Mouse (Mus musculus) neural tube, embryonic 13.5 days (tissue): ENCODE results near the gene Fancc. TPM values are rescaled to one million over a fixed set of nuclear protein-coding genes. Genes with fewer than 3 reads are reported as not detected.

Source experiments
- ATAC-seq: fragments of 200-750 bp; cut with Nextera tagmentation; 2 replicates; pipeline ENCODE4 v1.8.0; 2017; ENCODE audit warnings: low read depth, mild to moderate bottlenecking, moderate TSS enrichment, moderate library complexity
- H3K27ac ChIP-seq: fragments of 300-500 bp; sonication (generic); replicated peaks from 2 replicates; pipeline ENCODE4 v1.5.1; 2015; ENCODE audit warnings: moderate library complexity, mild to moderate bottlenecking, inconsistent platforms
- H3K27me3 ChIP-seq: fragments of 300-500 bp; sonication (generic); 2 replicates; pipeline ENCODE4 v1.6.1; 2015; ENCODE audit warnings: mild to moderate bottlenecking, inconsistent platforms
- H3K36me3 ChIP-seq: fragments of 300-500 bp; sonication (generic); 2 replicates; pipeline ENCODE4 v1.6.1; 2015; ENCODE audit warnings: mild to moderate bottlenecking, inconsistent platforms
- H3K4me1 ChIP-seq: fragments of 300-500 bp; sonication (generic); replicated peaks from 2 replicates; pipeline ENCODE4 v1.6.1; 2015; ENCODE audit warnings: inconsistent platforms
- H3K4me2 ChIP-seq: fragments of 300-500 bp; sonication (generic); 2 replicates; pipeline ENCODE4 v1.6.1; 2015; ENCODE audit warnings: inconsistent platforms, mild to moderate bottlenecking, moderate library complexity
- H3K4me3 ChIP-seq: fragments of 300-500 bp; sonication (generic); 2 replicates; pipeline ENCODE4 v1.5.1; 2015; ENCODE audit warnings: mild to moderate bottlenecking, inconsistent platforms
- H3K9ac ChIP-seq: fragments of 300-500 bp; sonication (generic); 2 replicates; pipeline ENCODE4 v1.6.1; 2015; ENCODE audit warnings: moderate library complexity, mild to moderate bottlenecking, inconsistent platforms
- H3K9me3 ChIP-seq: fragments of 300-500 bp; sonication (generic); 2 replicates; pipeline ENCODE4 v1.6.1; 2016; ENCODE audit warnings: inconsistent platforms
- WGBS: fragments of 180-500 bp; shearing (Covaris S2); methylation state at CpG from one replicate; pipeline ENCODE4 v1.1.7; 2015; 5-methylcytosine and 5-hydroxymethylcytosine counted together
- polyA plus RNA-seq: library from polyadenylated mRNA; unstranded; fragments of >200 nt; fragmentation: Nextera tagmentation; extraction: Ambion mirVana; gene quantifications from 2 replicates; pipeline ENCODE4 v1.2.1, GENCODE M21; 2015

Fancc gene
- polyA plus RNA-seq, 1 experiment from 2014 or later: 15.3 TPM

DNA sequence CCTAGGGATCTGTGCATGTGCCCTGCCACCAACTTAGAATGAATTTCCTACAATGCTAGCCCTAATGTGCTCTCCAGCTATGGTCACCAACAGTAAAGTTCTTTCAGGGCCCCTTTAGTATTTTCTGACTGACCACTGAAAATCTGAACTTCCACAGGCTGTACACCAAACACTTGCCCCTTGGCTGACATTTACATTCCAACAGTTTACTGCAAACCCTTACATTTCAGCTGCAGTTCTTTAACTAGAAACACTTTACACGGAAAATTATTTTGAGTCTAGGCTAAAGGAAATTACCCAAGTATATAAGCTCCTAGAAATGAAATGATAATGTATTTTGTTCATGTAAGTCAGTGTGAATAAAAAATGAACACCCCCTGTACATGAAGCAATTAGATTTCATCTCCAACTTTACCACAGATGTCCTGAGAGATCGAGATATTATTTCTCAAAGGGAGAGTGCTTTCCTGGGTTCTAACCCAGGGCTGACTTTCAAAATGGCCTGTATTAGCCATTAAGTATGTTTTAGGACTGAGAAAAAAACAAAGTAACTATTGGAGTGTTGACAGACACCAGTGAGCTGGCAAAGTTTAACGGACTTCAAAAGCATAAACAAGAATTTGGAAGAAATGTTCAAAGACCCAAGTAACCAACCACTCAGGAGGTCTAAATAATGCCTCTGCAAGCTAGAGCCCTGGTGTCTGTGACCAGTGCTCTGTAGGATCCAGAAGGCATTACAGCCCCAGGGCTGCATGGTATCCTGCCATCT, 32.7 kb upstream of the Fancc start:
- H3K27me3 ChIP-seq: no peaks in the 10 kb centered on the region
- H3K4me1 ChIP-seq: peaks cover 70% of the 10 kb centered on the region
- peaks cover 90% of the 10 kb centered on the region for H3K36me3 ChIP-seq
- 45% methylated on average over 3 of the region's 3 CpGs for WGBS
- ATAC-seq: no peak
- no peak overlapping the region for H3K4me2 ChIP-seq
- H3K9me3 ChIP-seq: no peaks in the 10 kb centered on the region
- no peak overlapping the region for H3K4me3 ChIP-seq
- H3K9ac ChIP-seq: no peak overlapping the region
- H3K27ac ChIP-seq: peak overlapping the region; percentile 54

DNA sequence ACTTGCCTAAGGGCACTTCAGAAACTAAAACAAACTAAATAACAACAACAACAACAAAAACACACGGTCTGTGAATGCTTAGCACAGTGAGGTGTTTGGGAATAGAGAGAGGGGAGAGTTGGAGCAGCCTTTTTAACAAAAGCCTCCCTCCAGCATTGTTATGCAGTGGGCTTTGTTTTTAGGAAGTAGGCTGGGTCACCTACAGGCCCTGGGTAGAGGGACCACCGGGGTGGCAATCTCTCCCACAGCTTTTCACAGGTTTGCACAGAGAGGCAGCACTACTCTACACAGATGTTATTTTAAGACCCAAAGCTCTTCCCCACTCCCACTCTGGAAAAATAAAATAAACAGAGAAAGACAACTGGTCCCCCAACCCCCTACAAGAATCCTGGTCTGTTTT, 31.8 kb upstream of the Fancc start:
- WGBS: 2% methylated on average over 2 of the region's 2 CpGs
- Histone ChIP-seq H3K27me3 (no peaks in the 10 kb centered on the region), H3K9ac (peak overlapping the region; percentile 12; the same call in 1 of the 2 replicates), H3K9me3 (no peaks in the 10 kb centered on the region), H3K4me2 (no peak overlapping the region), H3K4me1 (peaks cover 79% of the 10 kb centered on the region), H3K27ac (peak overlapping the region; percentile 64), H3K36me3 (peaks cover 90% of the 10 kb centered on the region), H3K4me3 (no peak overlapping the region)
- ATAC-seq: no peak

DNA sequence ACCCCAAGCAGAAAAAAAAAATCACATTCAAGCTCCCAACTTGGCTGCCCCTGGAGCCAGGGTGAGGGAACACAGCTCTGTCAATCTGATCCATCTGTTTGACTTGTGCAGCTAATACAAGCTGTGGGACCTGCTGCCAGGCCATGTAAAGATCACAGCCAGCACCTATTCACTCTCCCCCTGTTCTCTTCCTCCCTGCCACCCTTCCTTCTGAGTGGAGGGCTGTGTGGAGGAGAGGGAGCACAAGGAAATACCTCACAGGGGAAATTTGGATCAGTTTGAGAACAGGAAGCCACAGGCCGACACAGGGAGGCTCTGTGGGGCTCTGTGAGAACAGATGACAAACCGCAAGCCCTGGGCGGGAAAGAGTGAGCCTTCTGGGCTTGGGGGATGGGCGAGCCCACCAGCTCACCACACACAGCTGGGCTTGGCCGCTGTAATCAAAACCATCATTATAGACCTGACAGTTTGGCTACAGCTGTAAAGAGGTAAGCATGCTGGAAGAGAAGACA, 31.1 kb upstream of the Fancc start:
- H3K4me2 ChIP-seq: 0 out of 2 replicates have a peak overlapping the region, but pooled peaks have one; percentile 16
- peak overlapping the region; percentile 64 for H3K27ac ChIP-seq
- peaks cover 89% of the 10 kb centered on the region for H3K36me3 ChIP-seq

DNA sequence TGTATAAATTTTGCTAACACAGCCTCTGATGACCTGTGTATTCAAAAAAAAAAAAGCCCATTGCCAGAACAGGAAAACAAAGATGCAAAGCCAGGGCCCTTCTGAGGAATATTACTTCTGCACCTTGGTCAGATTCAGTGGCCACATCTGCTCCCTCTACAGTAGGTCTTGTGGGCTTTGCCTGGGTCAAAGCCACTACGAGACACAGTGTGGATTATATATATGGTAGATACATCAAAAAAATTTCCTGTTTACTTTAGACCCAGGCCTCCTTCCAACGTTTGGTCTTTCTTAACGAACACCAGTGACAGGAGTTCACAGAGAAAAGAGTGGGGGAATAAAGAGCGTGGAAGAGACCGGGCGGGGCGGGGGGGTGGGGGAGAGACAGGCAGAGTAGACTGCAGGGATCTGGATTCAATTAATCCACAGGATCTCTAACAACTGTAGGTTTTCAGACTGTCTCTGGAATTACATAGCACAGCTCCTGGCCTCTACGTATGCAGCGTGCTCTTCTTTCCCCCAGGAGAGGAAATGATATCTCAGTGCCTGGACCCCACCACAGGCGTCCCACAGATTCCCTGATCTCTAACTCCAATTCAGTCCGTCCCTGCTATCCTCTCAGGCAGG, 28.6 kb upstream of the Fancc start:
- peak overlapping the region; percentile 67 for H3K27ac ChIP-seq

More for the DNA sequence above, 31.1 kb upstream of the Fancc start:
- H3K9me3 ChIP-seq: no peaks in the 10 kb centered on the region
- WGBS: 2% methylated on average over 5 of the region's 5 CpGs
- peak overlapping the region; percentile 50 for H3K9ac ChIP-seq
- H3K4me1 ChIP-seq: peaks cover 85% of the 10 kb centered on the region
- ATAC-seq: peak; percentile 48
- no peaks in the 10 kb centered on the region for H3K27me3 ChIP-seq
- no peak overlapping the region for H3K4me3 ChIP-seq

DNA sequence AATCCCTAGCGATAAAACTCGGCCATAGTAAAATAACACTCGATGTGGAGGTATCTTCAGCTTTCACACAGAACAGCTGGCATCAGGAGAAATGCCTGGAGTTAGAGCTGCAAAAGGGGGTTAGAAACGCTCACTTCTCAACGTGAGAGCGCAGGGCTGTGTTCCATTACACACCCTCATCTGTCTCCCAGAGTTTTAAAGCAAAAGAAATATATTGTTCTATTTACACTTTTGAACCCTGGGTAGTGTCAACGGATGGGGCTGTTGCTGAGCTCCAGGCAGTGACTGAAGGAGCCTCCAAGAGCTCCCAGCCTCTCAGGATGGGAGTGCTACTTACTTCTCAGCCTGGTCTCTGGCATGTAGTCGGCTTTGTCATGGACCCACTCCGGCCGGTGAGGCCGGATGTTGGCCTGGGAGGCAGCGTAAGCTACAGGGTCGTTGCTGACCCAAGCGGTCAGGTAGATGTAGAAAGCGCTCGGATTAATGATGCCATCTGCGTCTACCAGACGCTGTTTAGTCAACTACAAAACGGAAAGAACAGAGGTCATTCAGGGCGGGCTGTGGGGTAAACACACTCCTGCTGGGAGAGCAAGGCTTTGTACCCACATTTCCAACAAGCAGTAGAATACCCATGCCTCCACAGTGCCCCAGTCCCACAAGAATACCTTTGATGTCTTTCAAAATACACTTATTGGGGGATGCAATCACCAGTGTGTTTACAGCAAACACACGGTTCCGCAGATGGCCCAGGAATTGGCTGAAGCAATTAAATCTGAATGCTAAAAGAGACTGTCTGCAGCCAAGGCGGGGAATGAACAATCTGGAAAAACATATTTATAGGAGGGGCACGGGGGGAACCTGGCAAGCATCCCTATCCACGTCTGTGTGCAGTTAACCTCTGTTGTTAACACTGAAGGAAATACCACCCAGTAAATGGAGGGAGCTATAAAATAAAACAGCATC, 27.8 kb upstream of the Fancc start:
- H3K4me3 ChIP-seq: no peak overlapping the region
- no peak overlapping the region for H3K4me2 ChIP-seq
- peak overlapping the region; percentile 38; the same call in 1 of the 2 replicates for H3K9ac ChIP-seq
- H3K27me3 ChIP-seq: no peaks in the 10 kb centered on the region
- H3K4me1 ChIP-seq: peaks cover 67% of the 10 kb centered on the region
- peaks cover 85% of the 10 kb centered on the region for H3K36me3 ChIP-seq
- ATAC-seq: peak; percentile 36; the same call in 1 of the 2 replicates
- H3K27ac ChIP-seq: peak overlapping the region; percentile 67
- WGBS: 32% methylated on average over 25 of the region's 25 CpGs
- H3K9me3 ChIP-seq: no peaks in the 10 kb centered on the region

More for the DNA sequence above, 28.6 kb upstream of the Fancc start:
- H3K4me1 ChIP-seq: peaks cover 75% of the 10 kb centered on the region
- 22% methylated on average over 11 of the region's 11 CpGs for WGBS
- H3K36me3 ChIP-seq: peaks cover 85% of the 10 kb centered on the region
- H3K9me3 ChIP-seq: no peaks in the 10 kb centered on the region
- H3K4me3 ChIP-seq: no peak overlapping the region
- no peaks in the 10 kb centered on the region for H3K27me3 ChIP-seq
- no peak overlapping the region for H3K4me2 ChIP-seq
- peak overlapping the region; percentile 2 for H3K9ac ChIP-seq
- ATAC-seq: no peak

DNA sequence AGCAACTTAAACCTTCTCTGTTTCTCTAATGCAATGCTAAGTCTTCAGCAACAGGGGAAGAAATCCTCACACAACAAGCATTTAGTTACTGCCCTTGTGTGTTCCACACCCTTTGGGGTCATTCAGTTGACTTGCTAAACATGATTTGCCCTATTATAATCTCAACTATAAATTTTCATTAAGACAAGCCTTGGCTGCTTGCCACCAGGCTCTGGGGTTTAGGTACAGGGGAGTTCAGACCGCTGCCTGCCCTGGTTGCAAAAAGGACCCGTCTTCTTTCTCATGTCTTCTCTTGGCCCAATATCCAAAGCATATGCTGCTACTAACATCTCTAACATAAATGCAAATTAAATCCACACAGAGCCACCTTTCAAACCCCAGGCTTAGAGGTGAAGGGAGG, 27.0 kb upstream of the Fancc start:
- WGBS: 13% methylated on average over 2 of the region's 2 CpGs
- peaks cover 85% of the 10 kb centered on the region for H3K36me3 ChIP-seq

DNA sequence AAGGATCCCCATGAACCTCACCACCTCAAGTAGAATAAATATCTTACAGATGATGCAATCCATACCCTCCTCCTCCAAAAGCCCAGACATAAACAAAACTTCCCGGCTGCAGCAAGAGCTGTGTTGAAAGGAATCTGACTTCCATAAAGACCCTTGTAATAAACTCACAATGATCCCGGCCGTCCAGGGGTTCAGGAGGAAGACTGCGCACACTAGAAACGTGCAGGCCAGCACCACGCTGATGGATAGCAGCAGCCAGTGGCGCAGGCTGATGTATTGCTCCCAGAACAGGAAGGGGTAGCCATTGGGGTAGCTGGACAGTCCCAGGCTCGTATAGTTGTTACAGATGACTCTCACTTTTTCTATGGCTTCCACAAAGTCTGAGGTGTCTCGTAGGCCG, 25.8 kb upstream of the Fancc start:
- peaks cover 88% of the 10 kb centered on the region for H3K36me3 ChIP-seq
- H3K9me3 ChIP-seq: no peaks in the 10 kb centered on the region
- H3K27me3 ChIP-seq: no peaks in the 10 kb centered on the region
- H3K4me1 ChIP-seq: peaks cover 47% of the 10 kb centered on the region
- no peak overlapping the region for H3K27ac ChIP-seq
- ATAC-seq: no peak
- no peak overlapping the region for H3K4me3 ChIP-seq
- H3K4me2 ChIP-seq: no peak overlapping the region
- WGBS: 60% methylated on average over 10 of the region's 10 CpGs
- no peak overlapping the region for H3K9ac ChIP-seq

More for the DNA sequence above, 27.0 kb upstream of the Fancc start:
- ATAC-seq: no peak
- H3K4me3 ChIP-seq: no peak overlapping the region
- H3K4me1 ChIP-seq: peaks cover 59% of the 10 kb centered on the region
- no peak overlapping the region for H3K4me2 ChIP-seq
- H3K9me3 ChIP-seq: no peaks in the 10 kb centered on the region
- no peak overlapping the region for H3K9ac ChIP-seq
- H3K27me3 ChIP-seq: no peaks in the 10 kb centered on the region
- no peak overlapping the region for H3K27ac ChIP-seq

DNA sequence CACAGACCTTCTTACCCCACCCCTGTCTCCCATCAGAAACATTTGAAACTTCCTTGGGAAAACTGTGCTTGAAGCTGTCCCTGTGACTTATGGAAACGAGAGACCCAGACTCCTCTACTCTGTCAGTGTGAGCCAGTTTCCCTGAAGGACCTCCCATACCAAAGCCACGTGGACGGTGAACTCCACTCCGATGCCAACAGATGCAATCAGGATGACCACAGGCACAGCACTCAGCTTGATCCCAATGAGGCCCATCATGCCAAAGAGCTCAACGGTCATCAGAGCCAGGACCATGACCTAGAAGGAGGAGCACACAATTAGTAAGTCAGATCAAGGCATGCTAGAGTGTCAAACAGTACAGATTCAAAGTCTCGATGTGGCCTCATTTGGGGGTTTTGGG, 23.0 kb upstream of the Fancc start:
- no peaks in the 10 kb centered on the region for H3K27me3 ChIP-seq
- peaks cover 35% of the 10 kb centered on the region for H3K4me1 ChIP-seq
- no peak overlapping the region for H3K9ac ChIP-seq
- 93% methylated on average over 6 of the region's 6 CpGs for WGBS
- H3K4me3 ChIP-seq: no peak overlapping the region
- no peak overlapping the region for H3K4me2 ChIP-seq
- no peaks in the 10 kb centered on the region for H3K9me3 ChIP-seq
- no peak for ATAC-seq
- H3K36me3 ChIP-seq: peaks cover 95% of the 10 kb centered on the region
- H3K27ac ChIP-seq: no peak overlapping the region

DNA sequence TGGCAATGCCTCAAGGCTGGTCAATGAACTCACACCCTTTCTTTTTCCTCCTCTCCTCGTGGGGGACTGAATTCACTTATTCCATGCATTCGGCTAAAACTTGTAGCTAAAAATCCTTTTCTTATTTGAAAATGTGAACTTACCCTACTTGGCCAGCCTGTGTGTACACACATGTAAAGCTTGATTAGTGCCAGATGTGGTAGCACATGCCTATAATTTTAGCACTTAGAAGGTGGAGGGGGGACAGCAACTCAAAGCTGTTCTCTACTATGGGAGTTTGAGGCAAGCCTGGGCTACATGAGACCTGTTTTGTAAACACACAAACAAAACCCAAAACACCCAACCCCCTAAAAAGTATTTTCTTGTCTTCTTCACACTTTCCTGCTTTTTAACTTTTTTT, 19.5 kb upstream of the Fancc start:
- H3K4me1 ChIP-seq: peaks cover 49% of the 10 kb centered on the region
- no peaks in the 10 kb centered on the region for H3K9me3 ChIP-seq
- no peak overlapping the region for H3K4me3 ChIP-seq
- ATAC-seq: no peak
- H3K9ac ChIP-seq: no peak overlapping the region
- no peak overlapping the region for H3K27ac ChIP-seq
- no peak overlapping the region for H3K4me2 ChIP-seq
- H3K36me3 ChIP-seq: peaks cover 96% of the 10 kb centered on the region
- WGBS: 80% methylated on average over 2 of the region's 2 CpGs
- H3K27me3 ChIP-seq: no peaks in the 10 kb centered on the region

DNA sequence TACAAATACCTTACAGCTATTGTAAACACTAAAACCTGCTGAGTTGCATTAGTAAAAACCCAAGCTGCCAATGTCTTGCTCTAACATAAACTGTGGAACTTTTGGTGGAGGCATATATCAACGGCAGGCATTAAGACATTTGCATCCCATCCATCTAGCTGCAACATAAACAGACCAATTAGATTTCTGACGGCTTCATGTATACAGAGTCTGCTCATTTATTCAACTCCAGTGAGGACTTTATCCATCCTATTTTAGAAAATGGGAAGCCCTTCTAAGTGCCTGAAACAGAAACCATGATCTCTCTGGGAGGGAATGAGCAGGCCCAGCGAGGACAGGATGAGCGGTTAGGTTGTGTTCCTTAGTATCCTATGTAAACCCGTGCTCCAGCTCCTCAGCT, 18.5 kb upstream of the Fancc start:
- Histone ChIP-seq H3K27me3 (no peaks in the 10 kb centered on the region), H3K27ac (peak overlapping the region; percentile 64; the same call in 1 of the 2 replicates), H3K9me3 (no peaks in the 10 kb centered on the region), H3K36me3 (peaks cover 99% of the 10 kb centered on the region), H3K9ac (peak overlapping the region; percentile 22; the same call in 1 of the 2 replicates), H3K4me2 (no peak overlapping the region), H3K4me1 (peaks cover 49% of the 10 kb centered on the region), H3K4me3 (no peak overlapping the region)
- WGBS: 56% methylated on average over 5 of the region's 5 CpGs
- ATAC-seq: no peak

DNA sequence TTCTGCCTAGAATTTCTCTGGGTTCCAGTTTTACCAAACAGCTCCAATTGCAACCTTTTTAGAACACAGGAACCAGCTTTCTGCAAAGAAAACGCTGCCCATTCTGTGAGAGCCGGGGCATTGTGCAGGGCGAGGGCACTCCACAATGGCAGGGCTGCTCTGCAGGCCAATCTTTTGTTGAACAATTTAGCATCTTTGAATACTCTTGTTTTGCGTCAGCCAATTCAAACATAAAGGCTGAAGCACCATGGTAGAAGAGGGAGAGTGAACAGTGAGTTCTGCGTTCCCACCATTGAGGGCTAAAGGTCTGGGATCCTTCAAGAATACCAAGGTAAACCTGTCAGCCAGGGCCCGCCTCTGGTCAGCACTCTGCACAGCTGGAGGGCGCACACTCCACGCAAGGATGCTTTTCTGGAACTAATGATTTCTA, 17.9 kb upstream of the Fancc start:
- Histone ChIP-seq H3K4me3 (no peak overlapping the region), H3K4me2 (no peak overlapping the region), H3K36me3 (peaks cover 99% of the 10 kb centered on the region), H3K9me3 (no peaks in the 10 kb centered on the region), H3K27me3 (no peaks in the 10 kb centered on the region), H3K4me1 (peaks cover 49% of the 10 kb centered on the region), H3K27ac (peak overlapping the region; percentile 64; the same call in 1 of the 2 replicates), H3K9ac (peak overlapping the region; percentile 22; the same call in 1 of the 2 replicates)
- WGBS: 21% methylated on average over 8 of the region's 8 CpGs
- ATAC-seq: no peak
